Mouse (Mus musculus): ENCODE results near the gene Megf11. TPM values are rescaled to one million over a fixed set of nuclear protein-coding genes. Genes with fewer than 3 reads are reported as not detected.

Megf11 gene
- polyA plus RNA-seq (2012; rRNA removed; ENCODE audit: low replicate concordance): 0.43 and 0.73 TPM in 2 replicates

GRCm38 (mm10) chr9:64385511-64386465 is at the start of gene Megf11:
Gene Megf11, plus strand, starts transcription at chr9:64385626.

DNA sequence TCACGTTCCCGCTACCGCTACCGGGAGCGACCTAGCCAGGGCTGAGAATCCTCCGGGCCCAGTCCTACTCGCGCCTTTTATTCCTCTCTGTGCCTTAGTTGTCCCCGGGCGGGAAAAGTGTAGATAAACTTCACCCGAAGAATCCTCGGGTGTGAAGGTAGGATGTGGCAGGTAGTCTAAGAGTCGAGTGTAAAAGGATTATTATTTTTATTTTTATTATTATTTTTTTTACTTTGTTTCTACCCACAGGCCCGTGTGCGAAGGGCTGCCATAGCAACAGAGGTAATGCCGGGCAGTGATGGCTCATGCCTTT is 44.2 kb upstream of the Megf11 start, which contains the start of gene Dis3l:
TSS of gene Dis3l (minus strand) at position 35 of the 313 bp plus-strand sequence.

GRCm38 (mm10) chr9:64737406-64738201 is 352.2 kb downstream of the Megf11 start, which contains the start of gene Rab11a:
Gene Rab11a, minus strand, starts transcription at chr9:64737758.

Other genes starting within 250 kb of the Megf11 start
- 0.47 and 1.2 TPM in 2 replicates for gene Zwilch, start 212.5 kb upstream of the Megf11 start, polyA plus RNA-seq (2012; rRNA removed; ENCODE audit: low replicate concordance)
- 325 and 388 TPM in 2 replicates for gene Rpl4, start 212.3 kb upstream of the Megf11 start, polyA plus RNA-seq (2012; rRNA removed; ENCODE audit: low replicate concordance)
- 4.7 and 10.5 TPM in 2 replicates for gene Snapc5, start 206.4 kb upstream of the Megf11 start, polyA plus RNA-seq (2012; rRNA removed; ENCODE audit: low replicate concordance)
- 0.20 TPM in 1 of 2 replicates, not detected in the other for gene Uchl4, start 150.4 kb upstream of the Megf11 start, polyA plus RNA-seq (2012; rRNA removed; ENCODE audit: low replicate concordance)
- gene Map2k1, start 132.0 kb upstream of the Megf11 start, polyA plus RNA-seq (2012; rRNA removed; ENCODE audit: low replicate concordance): 41.2 and 56.7 TPM in 2 replicates
- gene Tipin, start 104.0 kb upstream of the Megf11 start, polyA plus RNA-seq (2012; rRNA removed; ENCODE audit: low replicate concordance): 2.7 and 5.3 TPM in 2 replicates
- 9.2 and 27.7 TPM in 2 replicates for gene Dis3l, start 44.3 kb upstream of the Megf11 start, polyA plus RNA-seq (2012; rRNA removed; ENCODE audit: low replicate concordance)